In the genomic region with DNA sequence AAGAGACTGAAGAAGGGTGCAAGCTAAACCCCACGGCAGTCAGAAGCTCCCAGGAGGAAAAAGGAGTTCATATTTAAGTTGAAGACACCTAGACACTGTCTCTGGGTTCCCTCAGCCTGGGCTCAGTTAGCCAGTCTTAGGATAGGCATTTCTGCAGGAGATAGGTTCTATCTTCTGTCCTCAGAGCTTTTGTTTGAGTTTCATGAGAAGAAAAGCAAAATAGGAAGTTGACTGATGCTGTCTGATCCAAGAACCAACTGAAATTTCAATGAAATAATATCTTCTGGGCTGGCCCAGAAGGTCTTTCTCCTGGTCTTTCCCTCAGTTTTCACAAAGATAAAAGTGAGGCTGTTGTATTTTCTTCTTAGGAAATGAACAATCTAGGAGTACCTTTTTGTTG, we compare ENCODE assay signal across 20 mouse cellular contexts.
"Had no signal": no experiment of that assay in that cellular context is flagged by ENCODE, and none has a peak within 500 bp of the region (broad histone marks: within the 10 kb centered on the region; RNA-seq: fewer than 3 reads in every experiment).

No protein-coding gene starts in this region.

- H3K9me3 ChIP-seq: heart, embryonic 12.5 days; hindbrain, embryonic 10.5 days; hindbrain, embryonic 12.5 days; intestine, embryonic 15.5 days; limb, embryonic 13.5 days; limb, embryonic 15.5 days; liver, embryonic 12.5 days had no signal

- H3K27ac ChIP-seq: gastrocnemius, adult 2 months; heart, adult 2 months; hindbrain, embryonic 10.5 days; hindbrain, embryonic 12.5 days; hindbrain, embryonic 14.5 days; intestine, embryonic 15.5 days; limb, embryonic 13.5 days; limb, embryonic 15.5 days; liver, embryonic 12.5 days had no signal

- H3K36me3 ChIP-seq: heart, embryonic 12.5 days; hindbrain, embryonic 10.5 days; hindbrain, embryonic 12.5 days; intestine, embryonic 15.5 days; limb, embryonic 13.5 days; limb, embryonic 15.5 days; liver, embryonic 12.5 days had no signal

- DNase-seq: gastrocnemius, adult 2 months; gastrocnemius, postnatal 10 days; gastrocnemius, postnatal 25 days; heart, postnatal 10 days; heart, postnatal 4 days; kidney, adult 18-20 months; kidney, adult 8-10 months; kidney, postnatal 14 days; kidney, postnatal 36 days; layer of hippocampus, postnatal 36 days; left cerebral cortex, postnatal 4 days had no signal

- H3K4me3 ChIP-seq: gastrocnemius, adult 2 months; heart, adult 2 months; heart, embryonic 12.5 days; hindbrain, embryonic 10.5 days; hindbrain, embryonic 12.5 days; intestine, embryonic 15.5 days; limb, embryonic 13.5 days; limb, embryonic 15.5 days; liver, embryonic 12.5 days had no signal

- H3K4me1 ChIP-seq: hindbrain, embryonic 12.5 days; liver, embryonic 12.5 days had no signal

- H3K27me3 ChIP-seq: hindbrain, embryonic 12.5 days; intestine, embryonic 15.5 days; limb, embryonic 15.5 days had no signal
